Mouse (Mus musculus) lung, postnatal 0 days (tissue): ENCODE data around the gene Eif2ak1.

Experiments used
- CTCF ChIP-seq: IDR thresholded peaks from 2 replicates; pipeline ENCODE4 v1.5.1; 2016; ENCODE audit warnings: antibody characterized with exemption, mild to moderate bottlenecking
- EP300 ChIP-seq: IDR thresholded peaks from 2 replicates; pipeline ENCODE4 v1.6.1; 2016; ENCODE audit warnings: antibody characterized with exemption, mild to moderate bottlenecking, control low read depth

- no peak for TF ChIP-seq CTCF
- TF ChIP-seq EP300, result no peak
These were observed 57.0 kb downstream of the Eif2ak1 start for GRCm38 (mm10) chr5:143874571-143874970.
